Mouse (Mus musculus): Measurements from ENCODE around the gene Hist2h2be. TPM values are rescaled to one million over a fixed set of nuclear protein-coding genes. Genes with fewer than 3 reads are reported as not detected.
A peak's percentile ranks its signal among the peaks of the same experiment; 100 is the strongest.
"Not testable (repeated sequence)": the region's sequence is repeated elsewhere in the genome, so short reads cannot be mapped to it uniquely, and the experiment has no call there.

The Hist2h2be gene
- polyA plus RNA-seq, 1 experiment, result 0.14 TPM

DNA sequence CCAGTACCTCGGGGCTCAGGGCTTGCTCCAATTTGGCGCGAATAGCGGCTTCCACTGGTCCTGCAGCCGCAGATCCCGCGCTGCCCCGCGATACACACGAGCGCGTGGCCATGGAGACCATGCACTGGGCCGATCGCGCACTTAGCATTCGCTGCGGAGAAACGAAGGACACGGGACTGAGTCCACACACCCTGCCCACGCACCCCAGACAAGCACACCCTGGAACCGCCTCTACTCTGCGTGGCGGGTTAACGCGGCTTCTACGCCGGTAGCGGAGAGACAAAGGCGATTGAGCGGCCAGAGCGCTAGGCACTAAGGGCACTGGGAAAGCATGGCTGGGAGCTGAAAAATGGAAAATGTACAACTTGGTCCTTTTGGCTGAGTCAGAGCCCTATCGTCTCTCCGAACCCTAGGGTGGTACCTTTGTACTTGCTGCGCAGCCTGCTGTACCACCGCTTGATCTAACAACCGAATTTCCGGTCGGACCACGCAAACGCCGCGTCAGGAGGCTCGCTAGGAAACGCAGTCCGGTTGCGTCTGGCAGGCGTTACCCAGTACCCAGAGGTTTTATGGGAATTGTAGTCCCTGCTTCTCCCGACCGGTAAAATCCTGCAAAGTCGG lies 23.7 kb upstream of the Hist2h2be start:
- Histone ChIP-seq H3K4me3 (replicated peaks) (peak overlapping the region; percentile 85), H3K9me3 (ENCODE audit: control insufficient read depth, low read length) (peaks cover 5% of the 10 kb centered on the region), H3K4me1 (ENCODE audit: control insufficient read depth) (peaks cover 34% of the 10 kb centered on the region), H3K36me3 (ENCODE audit: control insufficient read depth) (no peaks in the 10 kb centered on the region; the same call in 1 of the 2 replicates), H3K27me3 (ENCODE audit: control insufficient read depth) (peaks cover 19% of the 10 kb centered on the region)
- TF ChIP-seq GATA1 (IDR thresholded peaks at IDR 0.05; ENCODE audit: low read length), result no peak
- TF ChIP-seq TAL1 (IDR thresholded peaks at IDR 0.05; ENCODE audit: low read length), result no peak

GRCm38 (mm10) chr3:96198181-96198580 lies 22.7 kb upstream of the Hist2h2be start:
- H3K4me1 ChIP-seq (ENCODE audit: control insufficient read depth), result peaks cover 34% of the 10 kb centered on the region
- H3K9me3 ChIP-seq (ENCODE audit: control insufficient read depth, low read length), result peaks cover 5% of the 10 kb centered on the region
- TF ChIP-seq TAL1 (IDR thresholded peaks at IDR 0.05; ENCODE audit: low read length) (no peak), GATA1 (IDR thresholded peaks at IDR 0.05; ENCODE audit: low read length) (no peak)
- no peaks in the 10 kb centered on the region; the same call in 1 of the 2 replicates for H3K36me3 ChIP-seq (ENCODE audit: control insufficient read depth)
- peak overlapping the region; percentile 85 for H3K4me3 ChIP-seq (replicated peaks)
- peaks cover 9% of the 10 kb centered on the region for H3K27me3 ChIP-seq (ENCODE audit: control insufficient read depth)

DNA sequence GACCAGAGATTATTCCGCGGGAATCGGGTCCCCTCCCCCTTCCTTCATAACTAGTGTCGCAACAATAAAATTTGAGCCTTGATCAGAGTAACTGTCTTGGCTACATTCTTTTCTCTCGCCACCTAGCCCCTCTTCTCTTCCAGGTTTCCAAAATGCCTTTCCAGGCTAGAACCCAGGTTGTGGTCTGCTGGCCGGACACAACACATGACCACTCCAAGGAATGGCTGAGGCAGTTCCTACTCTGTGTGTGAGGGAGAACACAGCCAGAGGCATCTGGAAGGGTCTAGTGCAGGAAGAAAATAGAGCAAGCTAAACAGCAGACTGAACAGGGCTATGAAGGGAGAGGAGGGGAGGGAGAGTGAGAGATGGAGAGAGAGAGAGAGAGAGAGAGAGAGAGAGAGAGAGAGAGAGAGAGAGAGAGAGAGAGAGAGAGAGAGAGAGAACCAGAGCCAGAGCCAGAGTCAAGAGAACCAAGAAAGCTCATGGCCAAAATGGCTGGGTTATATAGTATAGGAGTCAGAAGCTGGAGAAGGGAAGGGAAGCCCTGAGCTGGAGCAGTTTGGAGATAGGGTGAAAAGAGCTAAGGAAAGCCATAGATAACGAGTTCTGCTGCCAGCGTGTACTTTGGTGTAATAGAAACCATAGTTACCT lies 22.2 kb upstream of the Hist2h2be start:
- H3K36me3 ChIP-seq (ENCODE audit: control insufficient read depth); H3K27me3 ChIP-seq (ENCODE audit: control insufficient read depth); H3K9me3 ChIP-seq (ENCODE audit: control insufficient read depth, low read length); H3K4me3 ChIP-seq (replicated peaks): not testable (repeated sequence)
- H3K4me1 ChIP-seq (ENCODE audit: control insufficient read depth), result peaks cover 34% of the 10 kb centered on the region

GRCm38 (mm10) chr3:96199731-96200130 lies 21.2 kb upstream of the Hist2h2be start:
- TF ChIP-seq TAL1 (IDR thresholded peaks at IDR 0.05; ENCODE audit: low read length), result no peak
- TF ChIP-seq GATA1 (IDR thresholded peaks at IDR 0.05; ENCODE audit: low read length), result no peak
- Histone ChIP-seq H3K4me1 (ENCODE audit: control insufficient read depth) (peaks cover 34% of the 10 kb centered on the region), H3K36me3 (ENCODE audit: control insufficient read depth) (no peaks in the 10 kb centered on the region; the same call in 1 of the 2 replicates), H3K27me3 (ENCODE audit: control insufficient read depth) (no peaks in the 10 kb centered on the region), H3K4me3 (replicated peaks) (no peak overlapping the region), H3K9me3 (ENCODE audit: control insufficient read depth, low read length) (peaks cover 5% of the 10 kb centered on the region)

GRCm38 (mm10) chr3:96207819-96208218 lies 13.1 kb upstream of the Hist2h2be start:
- Histone ChIP-seq H3K4me1 (ENCODE audit: control insufficient read depth) (no peaks in the 10 kb centered on the region; the same call in 1 of the 2 replicates), H3K36me3 (ENCODE audit: control insufficient read depth) (no peaks in the 10 kb centered on the region), H3K4me3 (replicated peaks) (no peak overlapping the region), H3K9me3 (ENCODE audit: control insufficient read depth, low read length) (no peaks in the 10 kb centered on the region), H3K27me3 (ENCODE audit: control insufficient read depth) (peaks cover 19% of the 10 kb centered on the region)
- TF ChIP-seq GATA1 (IDR thresholded peaks at IDR 0.05; ENCODE audit: low read length) (no peak), TAL1 (IDR thresholded peaks at IDR 0.05; ENCODE audit: low read length) (no peak)

- no peak for TF ChIP-seq TAL1 (IDR thresholded peaks at IDR 0.05; ENCODE audit: low read length)
- no peak for TF ChIP-seq GATA1 (IDR thresholded peaks at IDR 0.05; ENCODE audit: low read length)
- peaks cover 21% of the 10 kb centered on the region for H3K27me3 ChIP-seq (ENCODE audit: control insufficient read depth)
Measured at GRCm38 (mm10) chr3:96209242-96209641, 11.7 kb upstream of the Hist2h2be start.

DNA sequence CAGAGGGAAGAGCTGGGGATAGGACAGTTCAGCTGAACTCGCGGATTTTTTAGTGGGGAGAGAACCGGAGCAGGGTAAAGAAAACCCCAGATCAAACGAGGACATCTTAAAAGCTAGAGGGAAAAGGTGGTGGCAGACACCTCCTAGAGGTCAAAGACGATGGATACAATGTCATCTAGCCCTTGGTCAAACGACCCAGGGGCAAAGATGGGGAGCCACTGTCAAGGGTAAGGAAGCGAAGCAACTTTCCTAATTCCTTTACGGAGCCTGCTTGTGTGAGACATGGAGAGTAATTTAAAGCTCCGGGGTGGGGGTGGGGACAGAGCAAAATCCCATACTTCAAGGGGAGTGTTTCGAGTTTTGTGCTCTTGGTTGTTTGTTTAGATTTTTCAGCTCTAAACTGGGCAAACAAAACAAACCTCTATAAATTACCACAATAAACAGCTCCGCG lies 1.7 kb upstream of the Hist2h2be start:
- Histone ChIP-seq H3K27me3 (ENCODE audit: control insufficient read depth) (peaks cover under 1% of the 10 kb centered on the region; the same call in 1 of the 2 replicates), H3K4me1 (ENCODE audit: control insufficient read depth) (peaks cover 61% of the 10 kb centered on the region), H3K4me3 (replicated peaks) (peak overlapping the region; percentile 83), H3K36me3 (ENCODE audit: control insufficient read depth) (peaks cover 11% of the 10 kb centered on the region), H3K9me3 (ENCODE audit: control insufficient read depth, low read length) (no peaks in the 10 kb centered on the region)
- TF ChIP-seq GATA1 (IDR thresholded peaks at IDR 0.05; ENCODE audit: low read length) (no peak), TAL1 (IDR thresholded peaks at IDR 0.05; ENCODE audit: low read length) (no peak)

More at GRCm38 (mm10) chr3:96209242-96209641, 11.7 kb upstream of the Hist2h2be start:
- Histone ChIP-seq H3K4me3 (replicated peaks) (no peak overlapping the region), H3K9me3 (ENCODE audit: control insufficient read depth, low read length) (no peaks in the 10 kb centered on the region), H3K36me3 (ENCODE audit: control insufficient read depth) (no peaks in the 10 kb centered on the region), H3K4me1 (ENCODE audit: control insufficient read depth) (no peaks in the 10 kb centered on the region; the same call in 1 of the 2 replicates)

DNA sequence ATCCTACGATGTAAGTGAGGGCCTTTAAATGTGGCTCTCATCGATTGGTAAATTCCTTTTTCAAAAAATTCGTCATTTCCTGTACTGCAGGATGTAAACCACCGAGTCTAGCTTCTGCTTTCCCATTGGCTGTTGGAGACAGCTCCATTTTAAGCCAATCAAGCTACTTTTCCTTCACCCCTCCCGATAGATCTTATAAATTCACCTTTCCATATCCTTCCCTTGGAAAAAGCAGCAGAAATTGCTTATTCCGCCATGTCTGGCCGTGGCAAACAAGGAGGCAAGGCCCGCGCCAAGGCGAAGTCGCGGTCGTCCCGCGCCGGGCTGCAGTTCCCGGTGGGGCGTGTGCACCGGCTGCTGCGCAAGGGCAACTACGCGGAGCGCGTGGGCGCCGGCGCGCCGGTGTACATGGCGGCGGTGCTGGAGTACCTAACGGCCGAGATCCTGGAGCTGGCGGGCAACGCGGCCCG lies 1.2 kb upstream of the Hist2h2be start, which contains the start of the genes Bola1 and Hist2h2ab:
TSS of gene Bola1 (minus strand) at position 49 of the 470 bp plus-strand sequence.
TSS of gene Hist2h2ab (plus strand) at position 205 of the 470 bp plus-strand sequence.
- no peak for TF ChIP-seq GATA1 (IDR thresholded peaks at IDR 0.05; ENCODE audit: low read length)
- TF ChIP-seq TAL1 (IDR thresholded peaks at IDR 0.05; ENCODE audit: low read length), result no peak
- H3K9me3 ChIP-seq (ENCODE audit: control insufficient read depth, low read length), result no peaks in the 10 kb centered on the region
- peaks cover 66% of the 10 kb centered on the region for H3K4me1 ChIP-seq (ENCODE audit: control insufficient read depth)
- H3K27me3 ChIP-seq (ENCODE audit: control insufficient read depth), result no peaks in the 10 kb centered on the region
- H3K4me3 ChIP-seq (replicated peaks), result peak within 1 kb of the TSS; percentile 83
- H3K36me3 ChIP-seq (ENCODE audit: control insufficient read depth), result peaks cover 16% of the 10 kb centered on the region

- peak overlapping the region; percentile 83 for H3K4me3 ChIP-seq (replicated peaks)
- H3K27me3 ChIP-seq (ENCODE audit: control insufficient read depth); H3K9me3 ChIP-seq (ENCODE audit: control insufficient read depth, low read length): not testable (repeated sequence)
- H3K36me3 ChIP-seq (ENCODE audit: control insufficient read depth), result peaks cover 22% of the 10 kb centered on the region
- peaks cover 71% of the 10 kb centered on the region for H3K4me1 ChIP-seq (ENCODE audit: control insufficient read depth)
Measured at GRCm38 (mm10) chr3:96220131-96220764, 671 bp upstream of the Hist2h2be start.
